Mouse (Mus musculus) forebrain, embryonic 13.5 days (tissue): ENCODE measurements around the gene Ralgapa1. TPM values are rescaled to one million over a fixed set of nuclear protein-coding genes. Genes with fewer than 3 reads are reported as not detected.

Source experiments
- ATAC-seq: fragments of 200-750 bp; cut with Nextera tagmentation; 2 replicates; pipeline ENCODE4 v1.8.0; 2017
- H3K27ac ChIP-seq: fragments of 300-500 bp; sonication (generic); 2 replicates; pipeline ENCODE4 v1.5.1; 2015; ENCODE audit warnings: inconsistent platforms, mild to moderate bottlenecking, moderate library complexity
- H3K27me3 ChIP-seq: fragments of 300-500 bp; sonication (generic); 2 replicates; pipeline ENCODE4 v1.6.1; 2015; ENCODE audit warnings: mild to moderate bottlenecking, inconsistent platforms
- H3K36me3 ChIP-seq: fragments of 300-500 bp; sonication (generic); 2 replicates; pipeline ENCODE4 v1.6.1; 2015; ENCODE audit warnings: mild to moderate bottlenecking, inconsistent platforms; ENCODE audit not compliant: poor library complexity, severe bottlenecking
- H3K4me1 ChIP-seq: fragments of 300-500 bp; sonication (generic); 2 replicates; pipeline ENCODE4 v1.6.1; 2015; ENCODE audit warnings: inconsistent platforms
- H3K4me2 ChIP-seq: fragments of 300-500 bp; sonication (generic); 2 replicates; pipeline ENCODE4 v1.6.1; 2015; ENCODE audit warnings: inconsistent platforms, mild to moderate bottlenecking, moderate library complexity
- H3K4me3 ChIP-seq: fragments of 300-500 bp; sonication (generic); 2 replicates; pipeline ENCODE4 v1.5.1; 2015; ENCODE audit warnings: mild to moderate bottlenecking, inconsistent platforms
- H3K9ac ChIP-seq: fragments of 300-500 bp; sonication (generic); 2 replicates; pipeline ENCODE4 v1.6.1; 2015; ENCODE audit warnings: mild to moderate bottlenecking, inconsistent platforms
- H3K9me3 ChIP-seq: fragments of 300-500 bp; sonication (generic); replicated peaks from 2 replicates; pipeline ENCODE4 v1.6.1; 2016; ENCODE audit warnings: inconsistent platforms
- WGBS: fragments of 180-500 bp; shearing (Covaris S2); methylation state at CpG from one replicate; pipeline ENCODE4 v1.1.7; 2015; 5-methylcytosine and 5-hydroxymethylcytosine counted together
- polyA plus RNA-seq: library from polyadenylated mRNA; unstranded; fragments of >200 nt; fragmentation: Nextera tagmentation; extraction: Ambion mirVana; gene quantifications from 2 replicates; pipeline ENCODE4 v1.2.1, GENCODE M21; 2015

Gene Ralgapa1
- polyA plus RNA-seq = 14.1 and 14.3 TPM in 2 replicates

DNA sequence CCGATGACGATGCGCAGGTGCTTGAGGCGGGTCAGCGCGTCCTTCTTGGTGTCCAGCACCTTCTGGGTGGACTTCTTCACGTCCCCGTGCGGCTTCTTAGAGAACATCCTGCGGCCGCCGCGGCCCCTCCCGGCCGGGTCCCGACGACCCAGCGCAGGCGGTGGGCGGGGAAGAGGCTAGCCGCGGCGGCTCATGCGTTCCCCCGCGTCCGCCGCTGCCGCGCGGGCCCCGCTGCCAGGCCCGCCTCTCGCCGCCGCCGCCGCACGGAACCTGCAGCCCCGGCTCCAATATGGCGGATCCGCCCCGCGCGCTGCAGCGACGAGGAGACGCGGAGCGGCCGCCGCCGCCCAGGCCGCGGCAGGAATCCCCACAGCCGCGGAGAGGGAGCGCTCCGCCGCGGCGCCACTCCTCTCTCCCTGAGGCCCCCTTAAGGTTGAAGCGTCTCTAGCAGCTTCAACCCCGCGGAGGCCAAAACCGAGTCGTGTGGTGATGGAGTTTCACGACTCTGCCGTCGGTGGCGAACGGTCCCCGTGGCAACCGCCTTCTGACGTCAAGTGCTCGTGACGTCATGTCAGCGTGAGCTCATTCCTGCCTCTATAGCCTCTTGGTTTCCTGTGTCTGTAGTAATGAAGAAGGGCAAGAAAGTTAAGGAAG, at the start of gene Ralgapa1:
Gene Ralgapa1, minus strand, starts transcription at position 507 of the 654 bp plus-strand sequence.
- Histone ChIP-seq H3K4me3 (peak within 1 kb of the TSS; percentile 88), H3K9me3 (0 out of 2 replicates have a peak, but pooled peaks cover 3% of the 10 kb centered on the region), H3K36me3 (no peaks in the 10 kb centered on the region), H3K4me2 (peak within 1 kb of the TSS; percentile 70), H3K27ac (peak within 1 kb of the TSS; percentile 96), H3K4me1 (peaks cover 16% of the 10 kb centered on the region), H3K9ac (peak within 1 kb of the TSS; percentile 93), H3K27me3 (no peaks in the 10 kb centered on the region)
- ATAC-seq = peak; percentile 97
- WGBS = under 1% methylated on average over 55 of the region's 78 CpGs

DNA sequence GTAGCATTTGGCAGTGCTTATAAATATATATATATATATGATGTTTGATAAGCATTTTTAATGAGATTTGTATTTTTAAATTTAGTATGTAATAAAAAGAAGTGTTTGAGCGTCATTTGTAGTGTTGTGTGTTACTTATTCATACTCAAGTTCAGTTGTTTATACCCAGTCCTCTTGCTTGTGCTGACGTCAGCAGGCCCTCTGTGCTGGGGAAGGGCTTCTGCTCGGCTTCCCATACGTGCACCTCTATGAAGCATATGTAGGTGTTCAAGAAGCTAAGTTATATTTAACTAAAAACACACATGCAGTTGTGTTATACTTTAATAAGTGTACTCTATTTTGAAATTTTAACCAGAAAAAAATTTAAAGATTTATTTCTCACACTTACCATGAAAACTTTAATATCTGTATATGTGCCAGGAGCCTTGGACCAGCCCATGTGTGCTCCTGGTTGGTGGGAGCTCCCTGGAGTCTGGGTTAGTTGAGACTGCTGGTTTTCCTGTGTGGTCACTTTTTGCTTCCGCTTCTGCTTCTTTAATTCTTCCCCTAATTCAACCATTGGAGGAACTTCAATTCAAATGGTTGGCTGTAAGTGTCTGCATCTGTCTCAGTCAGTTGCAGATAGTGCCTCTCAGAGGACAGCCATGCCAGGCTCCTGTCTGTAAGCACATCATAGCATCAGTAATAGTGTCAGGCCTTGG, 48.8 kb upstream of the Ralgapa1 start:
- Histone ChIP-seq H3K27me3 (no peaks in the 10 kb centered on the region), H3K4me1 (no peaks in the 10 kb centered on the region), H3K9me3 (no peaks in the 10 kb centered on the region; the same call in 1 of the 2 replicates), H3K9ac (no peak overlapping the region), H3K4me2 (no peak overlapping the region), H3K27ac (no peak overlapping the region), H3K4me3 (no peak overlapping the region), H3K36me3 (peaks cover 61% of the 10 kb centered on the region)
- WGBS = 95% methylated on average over 5 of the region's 5 CpGs
- no peak for ATAC-seq

DNA sequence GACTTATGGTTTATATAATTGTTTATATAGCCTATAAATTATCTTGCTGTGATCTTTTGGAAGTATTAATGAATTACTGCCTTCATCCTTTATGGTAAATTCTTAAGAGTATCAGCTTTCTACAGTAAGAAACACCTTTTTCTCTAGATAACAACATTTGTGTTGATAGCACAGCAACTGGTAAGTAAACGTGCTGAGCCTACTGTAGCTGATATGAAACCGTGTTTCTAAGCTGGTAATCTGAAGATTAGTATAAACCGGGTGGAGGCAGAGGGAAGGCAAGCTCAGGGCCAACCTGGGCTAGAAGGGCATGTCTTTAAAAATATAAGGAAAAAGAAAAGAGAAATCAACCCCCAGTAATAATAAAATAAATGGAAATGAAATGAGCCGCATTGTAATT, 46.8 kb upstream of the Ralgapa1 start:
- H3K9me3 ChIP-seq = no peaks in the 10 kb centered on the region; the same call in 1 of the 2 replicates
- no peak overlapping the region for H3K9ac ChIP-seq
- 94% methylated on average over 4 of the region's 4 CpGs for WGBS
- H3K4me2 ChIP-seq = no peak overlapping the region
- no peak for ATAC-seq
- no peaks in the 10 kb centered on the region for H3K27me3 ChIP-seq
- peaks cover 69% of the 10 kb centered on the region for H3K36me3 ChIP-seq
- no peaks in the 10 kb centered on the region for H3K4me1 ChIP-seq
- H3K4me3 ChIP-seq = no peak overlapping the region
- H3K27ac ChIP-seq = no peak overlapping the region

DNA sequence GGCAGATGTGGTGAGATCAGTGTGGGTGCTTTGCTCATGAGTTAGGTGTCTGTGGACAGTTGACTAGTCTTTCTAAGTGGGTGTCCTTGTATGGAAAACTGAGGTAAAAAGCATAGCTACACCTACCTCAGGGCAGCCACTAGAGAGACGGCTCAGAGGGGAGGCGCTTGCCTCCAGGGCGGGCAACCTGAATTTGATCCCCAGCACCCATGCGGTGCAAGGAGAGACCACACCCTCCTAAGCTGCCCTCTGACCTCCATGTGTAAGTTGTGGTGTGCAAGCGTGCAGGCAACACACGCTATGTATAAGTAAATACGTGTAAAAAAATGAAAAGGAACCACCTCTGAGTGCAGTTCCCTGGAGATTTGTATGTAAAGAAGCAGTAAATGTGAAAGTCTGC, 39.7 kb upstream of the Ralgapa1 start:
- Histone ChIP-seq H3K9ac (no peak overlapping the region), H3K4me3 (no peak overlapping the region), H3K27me3 (no peaks in the 10 kb centered on the region), H3K4me1 (no peaks in the 10 kb centered on the region), H3K36me3 (peaks cover 59% of the 10 kb centered on the region), H3K4me2 (no peak overlapping the region), H3K9me3 (peaks cover 12% of the 10 kb centered on the region), H3K27ac (no peak overlapping the region)
- no peak for ATAC-seq
- 95% methylated on average over 7 of the region's 7 CpGs for WGBS

DNA sequence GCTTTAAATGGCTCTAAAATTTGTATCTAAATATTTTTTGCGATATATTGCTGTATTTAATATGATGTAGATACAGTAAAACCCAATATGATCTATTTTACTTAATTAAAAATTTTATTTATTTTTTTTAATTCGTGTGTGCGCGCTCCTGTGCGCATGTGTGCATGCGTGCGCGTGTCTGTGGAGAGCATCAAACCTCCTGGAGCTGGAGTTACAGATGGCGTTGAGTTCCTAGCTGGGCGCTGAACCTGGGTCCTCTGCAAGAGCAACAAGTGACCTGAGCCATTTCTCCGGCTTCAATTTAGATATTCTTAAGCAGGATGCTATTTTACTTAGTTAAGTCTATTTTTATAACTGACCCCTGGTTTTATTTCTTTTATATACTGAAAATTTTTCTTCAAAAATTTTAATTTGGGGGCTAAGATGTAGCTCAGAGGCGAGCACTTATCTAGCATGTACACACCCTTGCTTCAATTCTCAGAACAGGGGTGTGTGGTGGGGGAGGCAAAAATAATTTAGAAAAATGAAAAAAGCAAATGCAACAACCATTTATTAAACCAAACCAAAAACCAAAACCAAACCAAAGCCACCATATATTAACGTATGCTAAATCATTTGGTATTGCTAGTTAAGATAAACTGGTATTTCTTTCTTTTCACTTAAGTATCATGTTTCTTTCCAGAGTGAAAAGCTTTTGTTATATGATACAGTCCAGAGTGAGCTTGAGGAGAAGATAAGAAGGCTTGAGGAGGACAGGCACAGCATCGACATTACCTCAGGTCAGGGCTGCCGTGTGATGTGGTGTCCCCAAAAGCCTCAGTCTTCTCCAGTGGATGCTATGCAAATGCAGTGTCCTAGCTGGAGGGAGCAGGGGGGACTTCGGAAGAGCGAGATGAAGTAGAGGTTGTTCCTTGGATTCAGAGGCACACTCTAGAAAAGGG, 38.7 kb upstream of the Ralgapa1 start:
- Histone ChIP-seq H3K4me2 (no peak overlapping the region), H3K27me3 (no peaks in the 10 kb centered on the region), H3K27ac (no peak overlapping the region), H3K36me3 (peaks cover 59% of the 10 kb centered on the region), H3K9ac (no peak overlapping the region), H3K4me1 (no peaks in the 10 kb centered on the region), H3K9me3 (peaks cover 12% of the 10 kb centered on the region), H3K4me3 (no peak overlapping the region)
- WGBS = 95% methylated on average over 17 of the region's 17 CpGs
- no peak for ATAC-seq

DNA sequence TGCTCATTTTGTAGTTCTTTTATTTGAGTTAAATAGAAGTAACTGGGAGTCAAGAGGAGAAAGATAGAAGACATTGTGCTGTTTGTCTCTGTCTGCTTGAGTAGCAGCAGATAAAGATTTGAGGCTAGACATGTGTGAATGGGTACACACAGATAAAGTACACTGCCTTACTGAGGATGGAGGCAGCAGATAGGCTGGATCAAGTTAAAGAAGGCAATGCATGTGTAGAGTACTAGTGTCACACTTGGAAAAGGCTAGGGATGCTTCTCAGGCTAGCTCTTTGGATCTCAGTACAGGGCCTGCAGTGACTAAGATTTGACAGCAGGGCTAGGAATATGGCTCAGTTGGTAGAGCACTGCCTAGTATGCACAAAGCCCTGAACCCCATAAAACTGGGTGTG, 29.7 kb upstream of the Ralgapa1 start:
- Histone ChIP-seq H3K27me3 (no peaks in the 10 kb centered on the region), H3K36me3 (peaks cover 46% of the 10 kb centered on the region), H3K9me3 (0 out of 2 replicates have a peak, but pooled peaks cover 4% of the 10 kb centered on the region), H3K4me3 (no peak overlapping the region), H3K4me2 (no peak overlapping the region), H3K4me1 (no peaks in the 10 kb centered on the region), H3K27ac (no peak overlapping the region), H3K9ac (no peak overlapping the region)
- no peak for ATAC-seq

DNA sequence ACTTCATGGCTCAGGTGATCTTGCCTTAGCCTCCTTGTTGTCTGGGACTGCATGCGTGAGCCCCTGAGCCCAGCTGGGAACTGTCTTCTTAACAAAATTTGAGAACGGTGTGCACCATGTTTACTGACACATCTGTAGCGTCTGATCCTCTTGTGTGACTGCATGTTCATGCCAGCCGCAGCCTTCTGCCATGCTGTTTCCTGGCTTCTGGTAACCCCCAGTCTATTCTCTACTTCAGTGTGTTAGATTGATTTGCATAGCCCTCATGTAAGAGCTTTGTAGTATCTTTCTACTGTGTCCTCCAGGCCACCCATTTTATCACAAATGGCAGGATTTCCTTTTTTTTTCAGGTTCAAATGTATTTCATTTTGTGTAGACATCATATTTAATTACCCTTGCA, 26.9 kb upstream of the Ralgapa1 start:
- peaks cover 38% of the 10 kb centered on the region for H3K36me3 ChIP-seq
- H3K4me2 ChIP-seq = no peak overlapping the region
- no peaks in the 10 kb centered on the region for H3K27me3 ChIP-seq
- no peak for ATAC-seq
- 94% methylated on average over 4 of the region's 4 CpGs for WGBS
- no peaks in the 10 kb centered on the region for H3K4me1 ChIP-seq
- H3K9ac ChIP-seq = no peak overlapping the region
- no peak overlapping the region for H3K27ac ChIP-seq
- no peak overlapping the region for H3K4me3 ChIP-seq
- H3K9me3 ChIP-seq = 0 out of 2 replicates have a peak, but pooled peaks cover 4% of the 10 kb centered on the region

DNA sequence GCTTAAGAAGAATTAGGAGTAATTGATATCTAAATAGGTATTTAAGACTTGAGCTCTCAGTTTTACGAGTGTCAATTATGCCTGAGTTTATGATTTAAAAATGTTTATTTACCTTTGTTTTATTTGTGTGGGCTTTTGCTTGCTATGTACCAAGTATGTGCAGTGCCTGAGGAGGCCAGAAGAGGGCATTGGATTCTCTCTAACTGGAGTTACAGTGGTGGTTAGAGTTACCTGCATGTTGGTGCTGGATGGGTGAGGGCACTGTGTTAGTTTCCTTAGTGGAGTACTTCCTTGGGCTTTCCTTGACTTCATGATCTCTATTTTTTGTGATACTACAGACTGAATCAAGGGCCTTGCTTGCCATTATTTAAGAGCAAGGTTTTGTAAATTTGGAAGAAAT, 25.8 kb upstream of the Ralgapa1 start:
- Histone ChIP-seq H3K36me3 (peaks cover 45% of the 10 kb centered on the region), H3K9me3 (0 out of 2 replicates have a peak, but pooled peaks cover 4% of the 10 kb centered on the region), H3K4me2 (no peak overlapping the region), H3K4me1 (no peaks in the 10 kb centered on the region), H3K27ac (no peak overlapping the region), H3K27me3 (no peaks in the 10 kb centered on the region), H3K4me3 (no peak overlapping the region), H3K9ac (no peak overlapping the region)
- WGBS = 55% methylated on average over 1 of the region's 1 CpGs
- ATAC-seq = no peak

DNA sequence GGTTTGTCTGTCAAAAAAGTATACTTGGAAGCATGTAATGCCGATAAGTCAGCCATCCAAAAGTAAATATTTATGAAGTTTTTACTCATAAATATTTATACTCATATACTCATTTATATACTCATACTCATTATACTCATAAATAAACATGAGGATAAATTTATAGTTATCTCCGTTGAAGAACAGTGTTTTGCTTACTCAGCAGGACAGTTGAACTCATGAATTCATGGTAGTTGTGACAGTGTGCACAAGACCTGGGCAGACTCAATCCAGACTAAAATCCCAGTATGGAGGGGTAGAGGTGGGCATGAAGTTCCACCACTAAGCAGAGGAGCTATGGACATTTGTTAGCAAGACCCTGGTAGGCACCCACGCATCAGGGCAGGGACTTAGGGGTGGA, 16.5 kb upstream of the Ralgapa1 start:
- 77% methylated on average over 3 of the region's 3 CpGs for whole genome bisulfite sequencing
- no peak overlapping the region for H3K27ac ChIP-seq
- no peak overlapping the region for H3K9ac ChIP-seq
- H3K36me3 ChIP-seq = peaks cover 12% of the 10 kb centered on the region
- H3K4me2 ChIP-seq = peak overlapping the region; percentile 82
- peak overlapping the region; percentile 79; the same call in 1 of the 2 replicates for H3K4me3 ChIP-seq
- H3K9me3 ChIP-seq = no peaks in the 10 kb centered on the region
- no peaks in the 10 kb centered on the region for H3K27me3 ChIP-seq
- H3K4me1 ChIP-seq = peaks cover 15% of the 10 kb centered on the region
- no peak for ATAC-seq

DNA sequence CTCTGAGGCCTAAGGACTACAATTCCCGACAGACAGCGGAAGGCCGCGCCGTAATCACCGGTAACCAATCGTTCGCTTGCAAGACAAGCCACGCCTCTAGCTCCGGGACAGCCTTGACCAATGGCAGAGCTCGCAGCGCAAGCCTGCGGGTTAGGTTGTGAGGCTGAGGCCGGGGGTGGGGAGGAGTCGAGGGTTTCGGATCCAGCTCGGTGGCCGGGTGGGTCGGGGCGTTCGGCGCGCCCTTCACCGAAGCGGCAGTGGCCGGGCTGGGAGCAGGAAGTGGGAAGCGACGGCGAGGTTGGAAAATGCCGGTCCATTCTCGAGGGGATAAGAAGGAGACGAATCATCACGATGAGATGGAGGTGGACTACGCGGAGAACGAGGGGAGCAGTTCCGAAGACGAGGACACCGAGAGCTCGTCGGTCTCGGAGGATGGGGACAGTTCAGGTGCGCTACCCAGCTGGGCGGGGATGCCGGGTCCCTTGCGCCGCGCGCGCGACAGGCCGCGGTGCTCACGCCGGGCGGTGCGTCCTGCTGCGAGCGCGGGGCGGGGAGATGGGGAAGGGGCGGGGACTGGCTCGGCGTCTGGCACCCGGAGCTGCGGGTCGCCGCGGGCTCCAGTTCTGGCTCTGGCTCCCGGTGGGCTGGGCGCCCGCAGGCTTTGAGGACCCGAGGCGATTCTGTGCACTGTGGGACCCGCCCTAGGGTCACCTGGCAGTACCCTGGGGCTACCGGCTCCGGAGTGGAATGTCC, 15.4 kb upstream of the Ralgapa1 start, which contains the start of gene Brms1l:
Gene Brms1l, plus strand, starts transcription at position 126 of the 753 bp plus-strand sequence.
- Histone ChIP-seq H3K4me3 (peak within 1 kb of the TSS; percentile 79), H3K27ac (peak within 1 kb of the TSS; percentile 84), H3K4me1 (peaks cover 15% of the 10 kb centered on the region), H3K9ac (peak within 1 kb of the TSS; percentile 85), H3K36me3 (peaks cover 1% of the 10 kb centered on the region; the same call in 1 of the 2 replicates), H3K27me3 (no peaks in the 10 kb centered on the region), H3K9me3 (no peaks in the 10 kb centered on the region), H3K4me2 (peak within 1 kb of the TSS; percentile 82)
- peak; percentile 100 for ATAC-seq
- WGBS = under 1% methylated on average over 75 of the region's 77 CpGs

DNA sequence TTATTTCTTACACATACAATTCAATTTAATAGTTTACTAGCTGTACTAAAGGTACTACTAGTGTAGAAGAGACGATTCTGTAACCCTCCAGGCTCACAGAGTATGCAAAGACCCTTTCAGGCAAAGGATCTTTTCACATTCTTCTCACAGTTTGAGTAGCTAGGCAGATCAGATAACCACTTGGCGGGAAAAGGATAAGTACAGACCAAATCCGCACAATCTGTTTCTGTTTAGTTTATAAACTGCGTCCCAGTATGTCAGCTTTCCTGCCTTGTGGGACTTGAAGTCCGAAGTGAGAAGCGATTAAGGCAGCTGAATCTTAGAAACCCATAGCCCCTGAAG, 14.9 kb upstream of the Ralgapa1 start:
- H3K27ac ChIP-seq = no peak overlapping the region
- H3K36me3 ChIP-seq = no peaks in the 10 kb centered on the region
- H3K27me3 ChIP-seq = no peaks in the 10 kb centered on the region
- H3K4me2 ChIP-seq = peak overlapping the region; percentile 82
- no peaks in the 10 kb centered on the region for H3K9me3 ChIP-seq
- H3K4me1 ChIP-seq = peaks cover 15% of the 10 kb centered on the region
- no peak for ATAC-seq
- 0% methylated on average over 6 of the region's 6 CpGs for WGBS
- peak overlapping the region; percentile 50; the same call in 1 of the 2 replicates for H3K9ac ChIP-seq
- peak overlapping the region; percentile 79 for H3K4me3 ChIP-seq
